Mouse (Mus musculus) CH12.LX (cell line): ENCODE measurements around the gene Unc119b. TPM values are rescaled to one million over a fixed set of nuclear protein-coding genes. Genes with fewer than 3 reads are reported as not detected.

Experiments
- DNase-seq: peaks from one replicate; pipeline ENCODE4 v3.0.0-alpha.2; 2013; ENCODE audit errors: extremely low read depth
- H3K27ac ChIP-seq: 2 replicates; pipeline ENCODE4 v1.5.1; 2012; ENCODE audit warnings: low read depth, mild to moderate bottlenecking, control low read depth, moderate library complexity; ENCODE audit not compliant: insufficient read depth
- H3K27me3 ChIP-seq: replicated peaks from 2 replicates; pipeline ENCODE3; 2012; ENCODE audit warnings: inconsistent platforms
- H3K36me3 ChIP-seq, 2 experiments: replicated peaks in 1 of 2; 2 replicates each; pipeline versions ENCODE3 to v1.6.1; 2012; ENCODE audit warnings: inconsistent platforms in 1 of 2, low read length in 1 of 2, mild to moderate bottlenecking in 1 of 2, mixed read lengths in 1 of 2, moderate library complexity in 1 of 2; ENCODE audit not compliant: control insufficient read depth in 1 of 2, insufficient read depth in 1 of 2
- H3K4me1 ChIP-seq, 2 experiments: 2 replicates each; pipeline ENCODE4 v1.6.1; 2012; ENCODE audit warnings: inconsistent platforms in 1 of 2, moderate library complexity in 1 of 2; ENCODE audit not compliant: insufficient read depth in 2 of 2, control insufficient read depth in 1 of 2
- H3K4me2 ChIP-seq: 2 replicates; pipeline ENCODE4 v1.6.1; 2012; ENCODE audit warnings: low read depth, mild to moderate bottlenecking, control low read depth; ENCODE audit not compliant: poor library complexity, insufficient read depth, severe bottlenecking
- H3K4me3 ChIP-seq, 3 experiments: fragments of 150-350 bp in 1 of 3; sonication (generic) in 1 of 3; replicated peaks in 1 of 3; 2 replicates each; pipeline versions ENCODE3 to v1.5.1; 2011 to 2012; ENCODE audit warnings: low read depth in 2 of 3, low read length in 2 of 3, mild to moderate bottlenecking in 2 of 3, moderate library complexity in 2 of 3, control low read depth in 1 of 3, improper control_type of control experiment in 1 of 3, inconsistent platforms in 1 of 3, mixed read lengths in 1 of 3; ENCODE audit not compliant: poor library complexity in 1 of 3
- H3K79me2 ChIP-seq: replicated peaks from 2 replicates; pipeline ENCODE4 v1.6.1; 2012; ENCODE audit warnings: mild to moderate bottlenecking, moderate library complexity; ENCODE audit not compliant: control insufficient read depth, poor library complexity, insufficient read depth, severe bottlenecking; ENCODE audit errors: extremely low read depth
- H3K9ac ChIP-seq: 2 replicates; pipeline ENCODE4 v1.6.1; 2012; ENCODE audit warnings: low read depth, mild to moderate bottlenecking, control low read depth, moderate library complexity; ENCODE audit not compliant: insufficient read depth
- H3K9me3 ChIP-seq: replicated peaks from 2 replicates; pipeline ENCODE3; 2012; ENCODE audit warnings: low read length, inconsistent platforms, mixed read lengths
- BHLHE40 ChIP-seq: IDR thresholded peaks from 2 replicates; pipeline ENCODE4 v1.6.1; 2011; ENCODE audit warnings: mild to moderate bottlenecking, low read depth, low read length, improper control_type of control experiment
- CHD1 ChIP-seq: IDR thresholded peaks from 2 replicates; pipeline ENCODE4 v1.6.1; 2012; ENCODE audit warnings: low read depth, low read length, improper control_type of control experiment, inconsistent platforms
- CHD2 ChIP-seq: IDR thresholded peaks from 2 replicates; pipeline ENCODE4 v1.6.1; 2011; ENCODE audit warnings: low read length, improper control_type of control experiment
- CTCF ChIP-seq, 2 experiments: IDR thresholded peaks in 1 of 2; conservative IDR thresholded peaks in 1 of 2; 2 replicates each; pipeline ENCODE4 v1.5.1; 2011 to 2012; ENCODE audit warnings: low read depth in 2 of 2, low read length in 2 of 2, improper control_type of control experiment in 1 of 2, inconsistent platforms in 1 of 2, mild to moderate bottlenecking in 1 of 2, moderate library complexity in 1 of 2
- ELF1 ChIP-seq: IDR thresholded peaks from 2 replicates; pipeline ENCODE4 v1.6.1; 2014; ENCODE audit warnings: low read depth, mild to moderate bottlenecking, inconsistent platforms, low read length, improper control_type of control experiment
- EP300 ChIP-seq: IDR thresholded peaks from 2 replicates; pipeline ENCODE4 v1.6.1; 2011; ENCODE audit warnings: low read length, improper control_type of control experiment
- ETS1 ChIP-seq: conservative IDR thresholded peaks from 2 replicates; pipeline ENCODE4 v1.6.1; 2012; ENCODE audit warnings: low read depth, mild to moderate bottlenecking, inconsistent platforms, low read length, improper control_type of control experiment, moderate library complexity
- HCFC1 ChIP-seq: IDR thresholded peaks from 2 replicates; pipeline ENCODE4 v1.6.1; 2012; ENCODE audit warnings: low read depth, mild to moderate bottlenecking, inconsistent platforms, low read length, improper control_type of control experiment
- KAT2A ChIP-seq: IDR thresholded peaks from 2 replicates; pipeline ENCODE4 v1.6.1; 2012; ENCODE audit warnings: low read length, improper control_type of control experiment, inconsistent platforms; ENCODE audit not compliant: insufficient replicate concordance
- MAFK ChIP-seq: IDR thresholded peaks from 2 replicates; pipeline ENCODE4 v1.6.1; 2011; ENCODE audit warnings: low read length, improper control_type of control experiment; ENCODE audit not compliant: insufficient replicate concordance
- MAZ ChIP-seq: IDR thresholded peaks from 2 replicates; pipeline ENCODE4 v1.6.1; 2012; ENCODE audit warnings: low read depth, mild to moderate bottlenecking, inconsistent platforms, low read length, improper control_type of control experiment, moderate library complexity
- MEF2A ChIP-seq: IDR thresholded peaks from 2 replicates; pipeline ENCODE4 v1.6.1; 2014; ENCODE audit warnings: low read depth, mild to moderate bottlenecking, inconsistent platforms, low read length, improper control_type of control experiment, borderline replicate concordance
- NELFE ChIP-seq: IDR thresholded peaks from 2 replicates; pipeline ENCODE4 v1.6.1; 2011; ENCODE audit warnings: low read depth, low read length, improper control_type of control experiment
- POLR2AphosphoS2 ChIP-seq: IDR thresholded peaks from 2 replicates; pipeline ENCODE4 v1.6.1; 2011; ENCODE audit warnings: low read depth, low read length, improper control_type of control experiment
- RAD21 ChIP-seq: IDR thresholded peaks from 2 replicates; pipeline ENCODE4 v1.6.1; 2011; ENCODE audit warnings: low read depth, mild to moderate bottlenecking, low read length, improper control_type of control experiment, moderate library complexity
- TBP ChIP-seq: conservative IDR thresholded peaks from 2 replicates; pipeline ENCODE4 v1.6.1; 2011; ENCODE audit warnings: low read depth, low read length, improper control_type of control experiment
- TCF12 ChIP-seq: IDR thresholded peaks from 2 replicates; pipeline ENCODE4 v1.6.1; 2014; ENCODE audit warnings: low read depth, mild to moderate bottlenecking, inconsistent platforms, low read length, improper control_type of control experiment
- USF2 ChIP-seq: conservative IDR thresholded peaks from 2 replicates; pipeline ENCODE4 v1.6.1; 2011; ENCODE audit warnings: low read depth, low read length, improper control_type of control experiment
- ZC3H11A ChIP-seq: IDR thresholded peaks from 2 replicates; pipeline ENCODE4 v1.6.1; 2012; ENCODE audit warnings: low read depth, mild to moderate bottlenecking, inconsistent platforms, low read length, improper control_type of control experiment
- ZMIZ1 ChIP-seq: IDR thresholded peaks from 2 replicates; pipeline ENCODE4 v1.6.1; 2012; ENCODE audit warnings: low read depth, mild to moderate bottlenecking, inconsistent platforms, low read length, improper control_type of control experiment
- dilution Hi-C: fragments of 300-500 bp; cut with MboI; formaldehyde crosslinking; loops from 2 replicates; pipeline ENCODE4 v1.14.3; 2020; ENCODE audit warnings: low sequenced_read_pairs; ENCODE audit not compliant: extremely low pct_unique_long_range_greater_than_20kb, extremely low pct_ligation_motif_present
- in situ Hi-C: fragments of 300-500 bp; cut with MboI; formaldehyde crosslinking; loops from 3 replicates; pipeline ENCODE4 v1.14.3; 2019; ENCODE audit warnings: low sequenced_read_pairs, low pct_ligation_motif_present, low pct_unique_long_range_greater_than_20kb, mixed read lengths
- polyA plus RNA-seq: library from polyadenylated mRNA; unstranded; fragments of >175 nt; gene quantifications from 2 replicates; pipeline ENCODE4 v1.2.1, GENCODE M21; 2012; ENCODE audit warnings: low read depth; ENCODE audit not compliant: insufficient read length
- total RNA-seq, 2 experiments: library from RNA; depleted of rRNA; stranded (reverse); fragments of 300-350 nt in 1 of 2; fragments of >200 nt in 1 of 2; gene quantifications; 2 replicates each; pipeline ENCODE4 v1.2.3; 2012 to 2014

Gene Unc119b
- total and polyA plus RNA-seq, 3 experiments: 13.3 to 22.6 (median 18.4) TPM

DNA sequence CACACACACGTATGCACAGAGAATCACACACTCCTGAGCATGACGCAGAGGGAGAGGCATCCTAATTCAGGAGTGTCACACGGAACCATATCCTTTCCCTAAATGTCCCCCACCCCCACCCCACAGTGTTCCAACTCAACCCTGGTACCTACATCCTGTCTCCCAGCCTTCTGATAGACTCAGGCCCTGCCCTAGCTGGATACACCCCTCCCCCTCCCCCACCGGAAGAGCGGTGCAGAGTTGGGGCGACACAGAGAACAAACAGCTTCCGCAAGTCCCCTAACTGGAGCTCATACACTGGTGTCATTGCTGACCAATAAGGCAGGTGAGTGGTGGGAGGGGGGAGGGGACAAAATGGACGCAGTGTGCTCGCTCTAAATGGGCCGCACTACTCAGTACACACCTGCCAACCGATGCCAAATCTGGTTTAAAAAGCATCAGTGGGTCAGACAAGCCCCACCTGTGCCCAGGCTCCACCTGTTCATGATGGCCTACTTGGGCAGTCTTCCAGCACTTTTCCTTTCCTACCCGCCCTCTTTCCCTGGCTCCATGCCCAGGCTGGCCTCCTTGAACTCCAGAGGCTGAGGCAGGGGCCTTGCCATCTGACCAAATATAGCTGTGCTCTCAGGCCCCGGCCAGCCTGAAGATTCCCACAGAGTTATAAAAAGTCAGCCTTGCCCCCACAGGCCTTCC, 46.6 kb upstream of the Unc119b start:
- Histone ChIP-seq H3K36me3 (peaks cover 0 to 4% of the 10 kb centered on the region in 2 experiments), H3K4me2 (no peak overlapping the region), H3K79me2 (no peaks in the 10 kb centered on the region), H3K4me1 (peaks cover 6 to 26% of the 10 kb centered on the region in 2 experiments), H3K27me3 (peaks cover 7% of the 10 kb centered on the region), H3K27ac (no peak overlapping the region), H3K9ac (no peak overlapping the region), H3K4me3 (no peak overlapping the region), H3K9me3 (no peaks in the 10 kb centered on the region)
- dilution Hi-C loops (no loop called here), in situ Hi-C loops (no loop called here)
- no peak for TF ChIP-seq USF2
- no peak for TF ChIP-seq CHD2
- TF ChIP-seq TBP: no peak
- TF ChIP-seq MEF2A: no peak
- TF ChIP-seq POLR2AphosphoS2: no peak
- TF ChIP-seq EP300: no peak
- no peak for TF ChIP-seq KAT2A
- TF ChIP-seq NELFE: no peak
- no peak for TF ChIP-seq TCF12
- TF ChIP-seq BHLHE40: no peak
- no peak for TF ChIP-seq ZC3H11A
- no peak for TF ChIP-seq HCFC1
- no peak for TF ChIP-seq MAFK
- TF ChIP-seq ELF1: no peak
- TF ChIP-seq MAZ: no peak
- no peak for TF ChIP-seq CHD1
- no peak for TF ChIP-seq ZMIZ1
- no peak for DNase-seq

DNA sequence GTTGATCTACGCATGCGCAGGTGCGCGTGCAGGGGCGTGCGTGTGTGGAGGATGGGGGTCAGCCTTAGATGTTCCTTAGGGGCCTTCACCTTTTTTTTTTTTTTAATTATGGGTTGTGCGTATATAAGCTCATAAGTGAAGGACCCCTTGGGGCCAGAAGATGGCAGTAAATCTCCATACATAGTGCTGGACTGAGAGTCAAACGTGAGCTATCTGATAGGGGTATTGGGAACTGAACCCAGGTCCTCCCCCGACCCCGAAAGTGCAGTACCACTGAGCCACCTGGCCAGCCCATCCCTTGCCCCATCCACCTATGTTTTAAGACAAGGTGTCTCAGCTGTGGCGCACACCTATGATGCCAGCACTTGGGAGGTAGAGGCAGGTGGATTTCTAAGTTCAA, 44.8 kb upstream of the Unc119b start:
- no peak overlapping the region for H3K4me3 ChIP-seq
- dilution Hi-C loops: no loop called here
- TF ChIP-seq CTCF (conservative IDR thresholded peaks at IDR 0.05 in 1 of 2, IDR thresholded peaks at IDR 0.05 in 1 of 2; ENCODE audit: low read depth in 2 of 2, low read length in 2 of 2) (peak in 1 of 2 experiments; percentile 22; a peak in 2 of 4 replicates), MAZ (no peak), RAD21 (peak; percentile 14), ETS1 (no peak)
- TF ChIP-seq, all 38 proteins: peak for 2
- peaks cover 4 to 19% of the 10 kb centered on the region in 2 experiments; a peak in 3 of 4 replicates for H3K4me1 ChIP-seq
- H3K4me2 ChIP-seq: no peak overlapping the region
- H3K27ac ChIP-seq: no peak overlapping the region
- H3K9ac ChIP-seq: no peak overlapping the region
- no peaks in the 10 kb centered on the region for H3K27me3 ChIP-seq
- DNase-seq: no peak
- no peaks in the 10 kb centered on the region for H3K9me3 ChIP-seq
- peaks cover 0 to 4% of the 10 kb centered on the region in 2 experiments for H3K36me3 ChIP-seq
- in situ Hi-C loops: no loop called here
- H3K79me2 ChIP-seq: no peaks in the 10 kb centered on the region
